Mouse (Mus musculus): Measurements from ENCODE around the gene Tmem50b. TPM values are rescaled to one million over a fixed set of nuclear protein-coding genes. Genes with fewer than 3 reads are reported as not detected.

Tmem50b gene
- polyA plus RNA-seq, 1 experiment from 2014 or later, result 39.5 TPM

DNA sequence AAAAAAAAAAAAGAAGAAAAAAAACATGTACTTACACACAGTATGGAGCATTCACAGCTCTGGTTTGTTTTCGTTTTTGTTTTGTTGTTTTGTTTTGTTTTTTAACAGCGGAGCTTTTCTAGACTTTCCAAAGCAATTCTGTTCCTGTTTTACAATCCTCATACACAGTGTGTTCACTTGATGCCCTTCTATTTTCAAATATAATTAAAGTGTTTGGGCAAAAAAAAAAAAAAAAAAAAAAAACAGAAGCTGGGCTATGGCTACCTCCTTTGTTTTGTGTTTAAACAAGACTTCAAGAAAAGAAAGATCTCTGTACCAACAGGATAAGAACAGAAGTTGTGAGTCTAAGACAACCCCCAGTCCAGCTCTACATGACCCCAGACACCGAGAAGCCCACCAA lies 8.9 kb downstream of the Tmem50b start:
- Histone ChIP-seq H3K9me3 (ENCODE audit: control insufficient read depth, low read length) (no peaks in the 10 kb centered on the region), H3K9ac (ENCODE audit: low read depth, low read length) (no peak overlapping the region), H3K4me1 (ENCODE audit: control insufficient read depth, insufficient read depth, low read length) (0 out of 2 replicates have a peak, but pooled peaks cover 3% of the 10 kb centered on the region), H3K4me2 (ENCODE audit: low read depth, low read length) (no peak overlapping the region), H3K4me3 (ENCODE audit: low read depth, low read length) (no peak overlapping the region), H3K27ac (replicated peaks; ENCODE audit: low read depth, low read length) (no peak overlapping the region), H3K36me3 (ENCODE audit: control insufficient read depth, insufficient read depth, low read length) (peaks cover 8% of the 10 kb centered on the region; the same call in 1 of the 2 replicates), H3K27me3 (replicated peaks; ENCODE audit: control insufficient read depth, insufficient read depth, low read length) (no peaks in the 10 kb centered on the region)
- no peak for DNase-seq (ENCODE audit: low spot score)
- 81% methylated on average over 3 of the region's 3 CpGs for WGBS
- no peak for ATAC-seq (ENCODE audit: low read depth)

DNA sequence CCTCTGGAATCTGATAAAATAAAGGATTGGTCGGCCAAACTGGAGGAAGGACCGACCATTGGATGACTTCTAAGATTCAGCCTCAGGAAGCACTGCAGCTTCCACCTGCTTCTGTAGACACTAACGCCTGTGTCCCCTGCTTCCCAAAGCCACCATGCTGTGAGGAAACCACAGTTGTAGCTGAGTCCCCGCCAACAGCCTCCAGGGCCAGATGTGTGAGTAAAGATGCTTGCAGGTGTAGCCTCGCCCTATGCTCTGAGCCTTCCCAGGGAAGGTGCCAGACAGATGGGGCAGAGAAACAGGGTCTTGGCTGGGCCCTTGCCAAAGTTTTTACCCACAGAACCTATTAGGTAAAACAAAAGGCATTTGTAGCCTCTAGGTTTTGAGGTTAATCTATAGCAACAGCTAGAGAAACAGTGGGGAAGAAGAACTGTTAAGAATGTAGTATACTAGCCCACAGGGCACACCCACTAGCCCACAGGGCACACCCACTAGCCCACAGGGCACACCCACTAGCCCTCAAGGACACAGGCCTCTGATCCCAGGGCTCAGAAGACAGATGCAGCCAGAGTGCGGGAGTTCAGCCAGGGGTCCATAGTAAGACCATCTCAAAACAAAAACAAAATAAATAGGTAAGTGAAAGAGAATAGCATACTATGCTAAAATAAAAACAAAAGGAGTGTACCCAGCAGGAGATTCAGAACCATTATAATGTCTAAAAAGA lies 9.7 kb downstream of the Tmem50b start:
- 61% methylated on average over 6 of the region's 6 CpGs for WGBS
- H3K36me3 ChIP-seq (ENCODE audit: control insufficient read depth, insufficient read depth, low read length), result peaks cover 8% of the 10 kb centered on the region; the same call in 1 of the 2 replicates
- no peak overlapping the region for H3K4me3 ChIP-seq (ENCODE audit: low read depth, low read length)
- H3K9me3 ChIP-seq (ENCODE audit: control insufficient read depth, low read length), result no peaks in the 10 kb centered on the region
- H3K9ac ChIP-seq (ENCODE audit: low read depth, low read length), result no peak overlapping the region
- H3K4me1 ChIP-seq (ENCODE audit: control insufficient read depth, insufficient read depth, low read length), result 0 out of 2 replicates have a peak, but pooled peaks cover 3% of the 10 kb centered on the region
- no peak overlapping the region for H3K27ac ChIP-seq (replicated peaks; ENCODE audit: low read depth, low read length)
- no peak overlapping the region for H3K4me2 ChIP-seq (ENCODE audit: low read depth, low read length)
- H3K27me3 ChIP-seq (replicated peaks; ENCODE audit: control insufficient read depth, insufficient read depth, low read length), result no peaks in the 10 kb centered on the region
- ATAC-seq (ENCODE audit: low read depth) (no peak), DNase-seq (ENCODE audit: low spot score) (no peak)

DNA sequence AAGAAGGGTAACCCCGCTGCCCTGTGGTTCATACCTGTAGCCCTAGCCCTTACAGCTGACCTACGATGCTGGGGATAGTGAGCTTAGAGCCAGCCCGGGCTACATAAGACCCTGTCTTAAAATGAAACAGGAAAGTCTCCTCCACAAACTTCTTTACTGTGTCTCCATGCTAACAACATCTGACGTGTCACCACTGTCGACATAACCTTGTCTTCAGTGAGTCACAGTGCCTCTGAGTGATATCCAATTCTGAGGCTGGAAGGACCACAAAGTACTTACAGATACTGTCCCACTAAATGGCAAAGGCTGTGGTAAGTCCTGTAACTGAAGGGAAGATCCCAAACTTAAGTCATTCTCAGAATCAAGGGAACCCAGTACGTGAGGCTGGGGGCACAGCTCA lies 11.4 kb downstream of the Tmem50b start:
- H3K27me3 ChIP-seq (replicated peaks; ENCODE audit: control insufficient read depth, insufficient read depth, low read length), result no peaks in the 10 kb centered on the region
- H3K4me2 ChIP-seq (ENCODE audit: low read depth, low read length), result no peak overlapping the region
- ATAC-seq (ENCODE audit: low read depth) (no peak), DNase-seq (ENCODE audit: low spot score) (no peak)
- 87% methylated on average over 6 of the region's 6 CpGs for WGBS
- no peak overlapping the region for H3K4me3 ChIP-seq (ENCODE audit: low read depth, low read length)
- H3K4me1 ChIP-seq (ENCODE audit: control insufficient read depth, insufficient read depth, low read length), result 0 out of 2 replicates have a peak, but pooled peaks cover 3% of the 10 kb centered on the region
- H3K9ac ChIP-seq (ENCODE audit: low read depth, low read length), result no peak overlapping the region
- no peaks in the 10 kb centered on the region for H3K9me3 ChIP-seq (ENCODE audit: control insufficient read depth, low read length)
- H3K27ac ChIP-seq (replicated peaks; ENCODE audit: low read depth, low read length), result no peak overlapping the region
- H3K36me3 ChIP-seq (ENCODE audit: control insufficient read depth, insufficient read depth, low read length), result peaks cover 5% of the 10 kb centered on the region; the same call in 1 of the 2 replicates

DNA sequence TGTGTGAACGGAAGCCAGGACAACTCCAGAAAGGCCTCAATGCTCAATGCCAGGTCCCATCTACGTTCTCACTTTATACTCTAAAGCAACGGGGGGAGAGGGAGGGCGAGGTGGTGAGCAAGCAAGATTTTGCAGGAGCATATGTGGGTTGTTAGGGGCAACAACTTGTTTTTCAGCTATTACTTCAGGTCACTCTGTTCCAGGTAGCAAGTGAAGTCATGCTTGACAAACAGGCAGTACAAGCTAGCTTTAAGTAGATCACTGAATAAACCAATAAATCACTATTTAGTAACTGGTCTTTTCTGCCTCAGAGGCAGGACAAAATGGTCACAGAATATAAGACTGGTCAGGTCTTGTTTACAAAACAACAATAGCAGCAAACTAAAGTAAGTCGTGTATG lies 12.0 kb downstream of the Tmem50b start:
- Histone ChIP-seq H3K9ac (ENCODE audit: low read depth, low read length) (no peak overlapping the region), H3K4me1 (ENCODE audit: control insufficient read depth, insufficient read depth, low read length) (0 out of 2 replicates have a peak, but pooled peaks cover 3% of the 10 kb centered on the region), H3K27ac (replicated peaks; ENCODE audit: low read depth, low read length) (no peak overlapping the region), H3K9me3 (ENCODE audit: control insufficient read depth, low read length) (no peaks in the 10 kb centered on the region), H3K4me2 (ENCODE audit: low read depth, low read length) (no peak overlapping the region), H3K36me3 (ENCODE audit: control insufficient read depth, insufficient read depth, low read length) (peaks cover 10% of the 10 kb centered on the region; the same call in 1 of the 2 replicates), H3K27me3 (replicated peaks; ENCODE audit: control insufficient read depth, insufficient read depth, low read length) (no peaks in the 10 kb centered on the region), H3K4me3 (ENCODE audit: low read depth, low read length) (no peak overlapping the region)
- WGBS, result 90% methylated on average over 5 of the region's 5 CpGs
- DNase-seq (ENCODE audit: low spot score), result no peak
- ATAC-seq (ENCODE audit: low read depth), result no peak

DNA sequence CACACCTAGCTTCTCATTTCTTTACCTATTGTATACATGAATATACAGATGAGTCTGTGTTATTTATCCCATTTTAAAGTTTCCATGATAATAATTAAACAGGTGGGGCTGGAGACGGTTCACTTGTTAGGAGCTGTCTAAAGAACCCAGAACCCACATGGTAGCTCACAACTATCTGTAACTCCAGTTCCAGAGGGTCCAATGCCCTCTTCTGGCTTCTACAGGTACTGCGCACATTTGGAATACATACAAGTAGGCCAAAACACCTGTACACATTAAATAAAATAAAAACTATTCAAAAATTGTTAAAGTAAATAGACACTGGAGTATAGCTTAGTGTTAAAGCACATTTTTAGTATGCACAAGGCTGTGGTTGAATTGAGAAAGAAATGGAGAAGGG lies 15.3 kb downstream of the Tmem50b start:
- DNase-seq (ENCODE audit: low spot score) (peak; percentile 17), ATAC-seq (ENCODE audit: low read depth) (no peak)
- H3K9me3 ChIP-seq (ENCODE audit: control insufficient read depth, low read length), result no peaks in the 10 kb centered on the region
- no peak overlapping the region for H3K4me2 ChIP-seq (ENCODE audit: low read depth, low read length)
- no peaks in the 10 kb centered on the region for H3K4me1 ChIP-seq (ENCODE audit: control insufficient read depth, insufficient read depth, low read length)
- H3K36me3 ChIP-seq (ENCODE audit: control insufficient read depth, insufficient read depth, low read length), result peaks cover 15% of the 10 kb centered on the region
- H3K27ac ChIP-seq (replicated peaks; ENCODE audit: low read depth, low read length), result no peak overlapping the region
- H3K4me3 ChIP-seq (ENCODE audit: low read depth, low read length), result no peak overlapping the region
- no peak overlapping the region for H3K9ac ChIP-seq (ENCODE audit: low read depth, low read length)
- 61% methylated on average over 2 of the region's 2 CpGs for whole genome bisulfite sequencing
- H3K27me3 ChIP-seq (replicated peaks; ENCODE audit: control insufficient read depth, insufficient read depth, low read length), result no peaks in the 10 kb centered on the region

DNA sequence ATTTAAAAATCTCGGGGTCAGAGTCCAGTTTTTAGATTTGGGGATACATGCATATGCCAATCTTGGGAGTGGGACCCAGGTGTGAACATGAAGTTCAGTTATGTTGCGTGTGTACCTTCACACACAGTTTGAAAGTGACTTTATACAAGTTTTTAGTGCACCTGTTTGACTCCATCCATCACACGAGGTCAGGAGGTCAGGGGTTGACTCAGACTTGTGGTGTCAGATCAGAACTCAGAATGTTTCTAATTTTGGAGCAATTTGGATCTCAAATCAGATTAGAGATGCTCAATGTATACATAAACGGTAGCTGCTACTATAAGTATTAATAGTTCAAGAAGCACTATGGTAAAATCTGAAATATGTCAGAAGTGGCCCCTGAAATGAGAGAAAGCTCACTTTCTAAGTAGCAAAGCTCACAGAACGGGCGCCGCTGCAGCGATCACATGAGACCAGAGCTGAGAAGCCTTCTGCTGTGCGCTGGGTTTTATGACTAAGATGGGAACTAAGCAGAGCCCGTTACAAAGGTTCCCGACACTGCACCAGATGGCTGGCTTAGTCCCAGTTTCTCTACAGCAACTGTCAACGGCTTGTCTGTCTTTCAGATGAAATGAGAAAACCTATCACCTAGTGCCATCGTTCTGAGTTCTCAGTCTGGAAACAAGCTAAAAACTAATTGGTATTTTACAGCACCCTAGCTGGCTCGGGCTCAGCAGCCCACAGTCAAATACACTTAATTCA lies 18.4 kb downstream of the Tmem50b start:
- H3K9ac ChIP-seq (ENCODE audit: low read depth, low read length), result no peak overlapping the region
- no peak overlapping the region for H3K27ac ChIP-seq (replicated peaks; ENCODE audit: low read depth, low read length)
- H3K9me3 ChIP-seq (ENCODE audit: control insufficient read depth, low read length), result no peaks in the 10 kb centered on the region
- DNase-seq (ENCODE audit: low spot score) (peak; percentile 19), ATAC-seq (ENCODE audit: low read depth) (no peak)
- peaks cover 21% of the 10 kb centered on the region for H3K36me3 ChIP-seq (ENCODE audit: control insufficient read depth, insufficient read depth, low read length)
- WGBS, result 74% methylated on average over 14 of the region's 14 CpGs
- no peak overlapping the region for H3K4me2 ChIP-seq (ENCODE audit: low read depth, low read length)
- no peaks in the 10 kb centered on the region for H3K27me3 ChIP-seq (replicated peaks; ENCODE audit: control insufficient read depth, insufficient read depth, low read length)
- H3K4me3 ChIP-seq (ENCODE audit: low read depth, low read length), result no peak overlapping the region
- no peaks in the 10 kb centered on the region for H3K4me1 ChIP-seq (ENCODE audit: control insufficient read depth, insufficient read depth, low read length)

DNA sequence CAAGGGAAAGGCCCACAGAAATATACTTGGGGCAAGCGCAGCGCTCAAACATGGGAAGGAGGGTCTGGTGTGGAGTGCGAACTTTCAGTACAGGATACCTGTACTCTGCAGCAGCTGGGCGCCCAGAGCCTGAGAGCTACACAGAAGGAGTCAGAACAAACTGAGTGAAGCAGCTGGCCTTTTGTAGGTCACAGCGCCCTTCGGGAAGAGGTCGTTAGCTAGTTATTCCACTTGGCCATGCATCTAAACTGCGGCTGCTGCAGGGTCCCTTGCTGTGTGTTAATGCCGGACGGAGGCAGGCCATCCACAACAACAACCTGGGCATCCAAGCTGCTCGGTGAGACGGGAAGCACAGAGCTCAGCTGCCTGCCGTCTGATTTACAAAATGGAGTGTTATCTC lies 22.4 kb downstream of the Tmem50b start:
- 75% methylated on average over 13 of the region's 13 CpGs for WGBS
- Histone ChIP-seq H3K27me3 (replicated peaks; ENCODE audit: control insufficient read depth, insufficient read depth, low read length) (no peaks in the 10 kb centered on the region), H3K9me3 (ENCODE audit: control insufficient read depth, low read length) (no peaks in the 10 kb centered on the region), H3K36me3 (ENCODE audit: control insufficient read depth, insufficient read depth, low read length) (peaks cover 15% of the 10 kb centered on the region), H3K4me2 (ENCODE audit: low read depth, low read length) (no peak overlapping the region), H3K4me3 (ENCODE audit: low read depth, low read length) (no peak overlapping the region), H3K27ac (replicated peaks; ENCODE audit: low read depth, low read length) (no peak overlapping the region), H3K4me1 (ENCODE audit: control insufficient read depth, insufficient read depth, low read length) (no peaks in the 10 kb centered on the region), H3K9ac (ENCODE audit: low read depth, low read length) (no peak overlapping the region)
- DNase-seq (ENCODE audit: low spot score) (peak; percentile 5), ATAC-seq (ENCODE audit: low read depth) (no peak; the same call in 1 of the 2 replicates)

DNA sequence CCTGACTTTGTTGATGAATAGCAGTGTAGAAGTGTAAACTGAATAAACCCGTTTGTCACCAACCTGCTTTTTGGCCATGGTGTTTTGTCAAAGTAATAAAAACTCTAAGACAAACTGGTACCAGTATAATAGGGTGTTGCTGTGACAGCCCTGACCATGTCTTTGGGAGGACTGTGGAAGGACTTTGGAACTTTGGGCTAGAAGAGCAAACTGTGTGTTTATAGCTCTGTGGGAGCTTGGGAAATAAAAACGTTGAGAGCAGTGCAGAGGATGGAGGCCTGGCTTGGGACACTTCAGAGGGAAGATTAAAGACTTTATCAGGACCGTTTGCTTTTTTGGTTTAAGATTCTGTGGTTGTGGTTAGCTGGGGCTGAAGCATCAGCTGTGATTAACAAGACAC lies 26.5 kb downstream of the Tmem50b start:
- Histone ChIP-seq H3K4me2 (ENCODE audit: low read depth, low read length) (no peak overlapping the region), H3K4me3 (ENCODE audit: low read depth, low read length) (no peak overlapping the region), H3K36me3 (ENCODE audit: control insufficient read depth, insufficient read depth, low read length) (0 out of 2 replicates have a peak, but pooled peaks cover 3% of the 10 kb centered on the region), H3K9ac (ENCODE audit: low read depth, low read length) (no peak overlapping the region), H3K27me3 (replicated peaks; ENCODE audit: control insufficient read depth, insufficient read depth, low read length) (no peaks in the 10 kb centered on the region), H3K27ac (replicated peaks; ENCODE audit: low read depth, low read length) (no peak overlapping the region), H3K9me3 (ENCODE audit: control insufficient read depth, low read length) (no peaks in the 10 kb centered on the region), H3K4me1 (ENCODE audit: control insufficient read depth, insufficient read depth, low read length) (no peaks in the 10 kb centered on the region)
- WGBS, result 66% methylated on average over 3 of the region's 3 CpGs
- DNase-seq (ENCODE audit: low spot score), result no peak
- no peak for ATAC-seq (ENCODE audit: low read depth)
